Comparison of ENCODE assay signal across 22 mouse cellular contexts in the genomic region with DNA sequence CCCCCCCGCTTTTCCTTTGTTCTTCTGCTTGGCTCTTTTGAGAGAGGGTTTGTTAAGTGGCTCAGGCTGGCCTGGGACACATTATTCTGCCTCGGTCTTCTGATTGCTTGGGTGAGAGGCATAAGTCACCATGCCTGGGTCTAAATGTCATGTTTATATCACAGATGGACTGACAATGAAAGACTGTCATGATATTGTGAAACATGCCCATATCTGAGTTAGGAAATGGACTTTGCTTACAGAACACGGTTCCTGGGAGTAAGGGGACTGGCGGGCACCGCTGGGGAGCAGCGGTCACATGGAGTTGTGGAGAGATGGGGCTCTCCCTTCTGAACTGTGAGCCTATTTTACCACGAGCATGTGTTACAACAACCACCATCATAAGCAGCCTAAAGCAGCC. TPM values are rescaled to one million over a fixed set of nuclear protein-coding genes. Genes with fewer than 3 reads are reported as not detected.
DNase-seq lines count a peak whose midpoint lies in the region; ATAC-seq and TF ChIP-seq lines count a peak whose summit lies in the region.
"Had no signal": no experiment of that assay in that cellular context is flagged by ENCODE, and none has a peak within 500 bp of the region (broad histone marks: within the 10 kb centered on the region; RNA-seq: fewer than 3 reads in every experiment).

No protein-coding gene starts in this region.

- ATAC-seq in forebrain, embryonic 13.5 days, result no peak
- ATAC-seq in forebrain, embryonic 11.5 days (replicated peaks; ENCODE audit: low FRiP score), result no peak
- ATAC-seq in lung, embryonic 14.5 days (ENCODE audit: insufficient read depth), result no peak; the same call in 1 of the 2 replicates
- ATAC-seq in intestine, embryonic 16.5 days, result peak; percentile 70
- ATAC-seq: CD4-positive, CD25-positive, alpha-beta regulatory T cell, adult 4 months; Patski had no signal

- no peak for TF ChIP-seq POLR2A in lung, adult 2 months (IDR thresholded peaks at IDR 0.05; ENCODE audit: borderline replicate concordance, extremely low read depth, low read depth, low read length)

- no peak overlapping the region for H3K4me3 ChIP-seq in forebrain, embryonic 13.5 days
- no peak overlapping the region for H3K4me3 ChIP-seq in forebrain, embryonic 11.5 days (ENCODE audit: low read depth, low read length)
- no peak overlapping the region for H3K4me3 ChIP-seq in lung, embryonic 14.5 days (ENCODE audit: low read depth, low read length)
- H3K4me3 ChIP-seq in lung, adult 2 months (replicated peaks; ENCODE audit: extremely low read depth, low read depth, low read length), result no peak overlapping the region
- H3K4me3 ChIP-seq in intestine, embryonic 16.5 days (ENCODE audit: low read length), result no peak overlapping the region
- H3K4me3 ChIP-seq: heart, embryonic 12.5 days; hindbrain, embryonic 10.5 days had no signal

- H3K36me3 ChIP-seq in forebrain, embryonic 13.5 days (ENCODE audit: poor library complexity, severe bottlenecking), result peaks cover 30% of the 10 kb centered on the region
- H3K36me3 ChIP-seq in forebrain, embryonic 11.5 days (ENCODE audit: control insufficient read depth, insufficient read depth, low read length), result no peaks in the 10 kb centered on the region; the same call in 1 of the 2 replicates
- H3K36me3 ChIP-seq in lung, embryonic 14.5 days (ENCODE audit: insufficient read depth), result peaks cover 62% of the 10 kb centered on the region
- H3K36me3 ChIP-seq in intestine, embryonic 16.5 days (ENCODE audit: control insufficient read depth, insufficient read depth, low read length), result peaks cover 15% of the 10 kb centered on the region

- H3K4me2 ChIP-seq in forebrain, embryonic 13.5 days, result no peak overlapping the region
- H3K4me2 ChIP-seq in forebrain, embryonic 11.5 days (ENCODE audit: low read depth, low read length, severe bottlenecking), result no peak overlapping the region
- H3K4me2 ChIP-seq in lung, embryonic 14.5 days, result no peak overlapping the region
- H3K4me2 ChIP-seq in intestine, embryonic 16.5 days (ENCODE audit: low read depth, low read length), result no peak overlapping the region
- H3K4me2 ChIP-seq: heart, embryonic 12.5 days had no signal

- no peaks in the 10 kb centered on the region for H3K9me3 ChIP-seq in forebrain, embryonic 13.5 days (replicated peaks)
- no peaks in the 10 kb centered on the region for H3K9me3 ChIP-seq in forebrain, embryonic 11.5 days (ENCODE audit: control insufficient read depth, low read length)
- H3K9me3 ChIP-seq in lung, embryonic 14.5 days (ENCODE audit: low read depth, low read length), result no peaks in the 10 kb centered on the region
- H3K9me3 ChIP-seq in intestine, embryonic 16.5 days (ENCODE audit: control insufficient read depth, low read length), result no peaks in the 10 kb centered on the region
- H3K9me3 ChIP-seq: heart, embryonic 12.5 days; hindbrain, embryonic 10.5 days had no signal

- no peak for TF ChIP-seq CTCF in lung, embryonic 14.5 days (IDR thresholded peaks at IDR 0.05; ENCODE audit: low read depth)
- no peak for TF ChIP-seq CTCF in lung, adult 2 months (IDR thresholded peaks at IDR 0.05; ENCODE audit: insufficient read depth, low read length)

- DNase-seq in forebrain, embryonic 11.5 days (ENCODE audit: low spot score), result no peak
- DNase-seq in lung, embryonic 14.5 days, result peak; percentile 44
- no peak for DNase-seq in lung, adult 2 months
- peak; percentile 17 for DNase-seq in NIH3T3 (ENCODE audit: low read depth)
- DNase-seq in thymus, postnatal 4 days, result no peak
- DNase-seq: cerebellum, adult 11 months; cerebellum, adult 9-11 months; gastrocnemius, postnatal 25 days; heart, adult 18-20 months; heart, postnatal 10 days; kidney, adult 2 months; left cerebral cortex, postnatal 4 days; lung, postnatal 4 days; right cerebral cortex, postnatal 14 days had no signal

- no peak overlapping the region for H3K9ac ChIP-seq in forebrain, embryonic 13.5 days
- H3K9ac ChIP-seq in forebrain, embryonic 11.5 days (ENCODE audit: low read length), result no peak overlapping the region
- H3K9ac ChIP-seq in lung, embryonic 14.5 days, result no peak overlapping the region
- H3K9ac ChIP-seq in intestine, embryonic 16.5 days (ENCODE audit: low read depth, low read length), result no peak overlapping the region
- H3K9ac ChIP-seq: heart, embryonic 12.5 days; liver, embryonic 14.5 days had no signal

- 42% methylated on average over 7 of the region's 7 CpGs for WGBS in forebrain, embryonic 13.5 days
- WGBS in forebrain, embryonic 11.5 days, result 59% methylated on average over 7 of the region's 7 CpGs
- WGBS in lung, embryonic 14.5 days, result 31% methylated on average over 7 of the region's 7 CpGs
- 41% methylated on average over 7 of the region's 7 CpGs for WGBS in lung, adult 2 months
- WGBS in intestine, embryonic 16.5 days, result 60% methylated on average over 7 of the region's 7 CpGs

- no peaks in the 10 kb centered on the region for H3K27me3 ChIP-seq in forebrain, embryonic 13.5 days
- H3K27me3 ChIP-seq in forebrain, embryonic 11.5 days (ENCODE audit: control insufficient read depth, insufficient read depth, low read length), result no peaks in the 10 kb centered on the region
- no peaks in the 10 kb centered on the region for H3K27me3 ChIP-seq in lung, embryonic 14.5 days (ENCODE audit: insufficient read depth, low read length)
- no peaks in the 10 kb centered on the region for H3K27me3 ChIP-seq in intestine, embryonic 16.5 days (replicated peaks; ENCODE audit: control insufficient read depth, insufficient read depth, low read length)
- H3K27me3 ChIP-seq: Patski had no signal

- H3K27ac ChIP-seq in forebrain, embryonic 13.5 days, result peak overlapping the region; percentile 35; the same call in 1 of the 2 replicates
- H3K27ac ChIP-seq in forebrain, embryonic 11.5 days (ENCODE audit: low read depth, low read length), result no peak overlapping the region
- peak overlapping the region; percentile 27 for H3K27ac ChIP-seq in lung, embryonic 14.5 days (ENCODE audit: low read depth)
- no peak overlapping the region for H3K27ac ChIP-seq in intestine, embryonic 16.5 days (ENCODE audit: low read length)
- H3K27ac ChIP-seq: hindbrain, embryonic 10.5 days; kidney, postnatal 0 days; liver, embryonic 14.5 days had no signal

- H3K4me1 ChIP-seq in forebrain, embryonic 13.5 days, result peaks cover 8% of the 10 kb centered on the region
- peaks cover 4% of the 10 kb centered on the region; the same call in 1 of the 2 replicates for H3K4me1 ChIP-seq in forebrain, embryonic 11.5 days (replicated peaks; ENCODE audit: control insufficient read depth, insufficient read depth, low read length)
- no peaks in the 10 kb centered on the region for H3K4me1 ChIP-seq in lung, embryonic 14.5 days (ENCODE audit: insufficient read depth)
- no peaks in the 10 kb centered on the region for H3K4me1 ChIP-seq in lung, adult 2 months (ENCODE audit: control insufficient read depth, insufficient read depth, low read length)
- peaks cover 12% of the 10 kb centered on the region; the same call in 1 of the 2 replicates for H3K4me1 ChIP-seq in intestine, embryonic 16.5 days (ENCODE audit: control insufficient read depth, insufficient read depth, low read length)

RNA-seq across cellular contexts. Expression of gene Dpf1, which starts 30.4 kb away (rescaled TPM):
- 165 and 182 TPM in 2 replicates for polyA plus RNA-seq in forebrain, embryonic 13.5 days (2015; fragmentation: Nextera tagmentation; extraction: Ambion mirVana)
- 76.0 and 88.3 TPM in 2 replicates for polyA plus RNA-seq in forebrain, embryonic 11.5 days (2014; fragmentation: Nextera tagmentation; extraction: Ambion mirVana)
- 13.5 and 14.7 TPM in 2 replicates for polyA plus RNA-seq in lung, embryonic 14.5 days (2014; fragmentation: Nextera tagmentation; extraction: Ambion mirVana)
- 1.7 and 4.0 TPM in 2 replicates for polyA plus RNA-seq in lung, adult 2 months (2012; rRNA removed)
- 6.2 and 6.8 TPM in 2 replicates for polyA plus RNA-seq in intestine, embryonic 16.5 days (2015; fragmentation: Nextera tagmentation; extraction: Ambion mirVana)
- polyA plus RNA-seq: CD4-positive, CD25-positive, alpha-beta regulatory T cell, adult 4 months had no signal

RNA-seq across cellular contexts. Expression of gene Ppp1r14a, which starts 45.0 kb away (rescaled TPM):
- polyA plus RNA-seq in forebrain, embryonic 13.5 days (2015; fragmentation: Nextera tagmentation; extraction: Ambion mirVana), result 14.9 and 17.2 TPM in 2 replicates
- 12.5 and 13.3 TPM in 2 replicates for polyA plus RNA-seq in forebrain, embryonic 11.5 days (2014; fragmentation: Nextera tagmentation; extraction: Ambion mirVana)
- 114 and 127 TPM in 2 replicates for polyA plus RNA-seq in lung, embryonic 14.5 days (2014; fragmentation: Nextera tagmentation; extraction: Ambion mirVana)
- polyA plus RNA-seq in lung, adult 2 months (2012; rRNA removed), result 242 and 329 TPM in 2 replicates
- 40.8 and 45.2 TPM in 2 replicates for polyA plus RNA-seq in intestine, embryonic 16.5 days (2015; fragmentation: Nextera tagmentation; extraction: Ambion mirVana)
- polyA plus RNA-seq: CD4-positive, CD25-positive, alpha-beta regulatory T cell, adult 4 months had no signal

RNA-seq across cellular contexts. Expression of gene Spint2, which starts 52.4 kb away (rescaled TPM):
- polyA plus RNA-seq in forebrain, embryonic 13.5 days (2015; fragmentation: Nextera tagmentation; extraction: Ambion mirVana), result 30.1 and 41.3 TPM in 2 replicates
- 36.1 and 43.5 TPM in 2 replicates for polyA plus RNA-seq in forebrain, embryonic 11.5 days (2014; fragmentation: Nextera tagmentation; extraction: Ambion mirVana)
- 243 and 265 TPM in 2 replicates for polyA plus RNA-seq in lung, embryonic 14.5 days (2014; fragmentation: Nextera tagmentation; extraction: Ambion mirVana)
- polyA plus RNA-seq in lung, adult 2 months (2012; rRNA removed), result 317 and 391 TPM in 2 replicates
- polyA plus RNA-seq in intestine, embryonic 16.5 days (2015; fragmentation: Nextera tagmentation; extraction: Ambion mirVana), result 626 and 672 TPM in 2 replicates

Comparison
In these comparisons a context has a peak if more than half of its experiments do, and no peak if none do; other contexts are left out.
1. H3K27ac ChIP-seq: peak in forebrain, embryonic 13.5 days (single experiment) and lung, embryonic 14.5 days (single experiment); none in forebrain, embryonic 11.5 days (single experiment) and intestine, embryonic 16.5 days (single experiment).
2. DNase-seq: peak in lung, embryonic 14.5 days (single experiment) and NIH3T3 (single experiment); none in forebrain, embryonic 11.5 days (single experiment), lung, adult 2 months (single experiment) and thymus, postnatal 4 days (single experiment).